Mouse (Mus musculus) MEL (cell line): ENCODE results near the gene Kif4. TPM values are rescaled to one million over a fixed set of nuclear protein-coding genes. Genes with fewer than 3 reads are reported as not detected.

Experiments used
- DNase-seq: peaks from one replicate; pipeline ENCODE4 v3.0.0; 2011; ENCODE audit warnings: low read depth, low spot score
- H3K27ac ChIP-seq: 2 replicates; pipeline ENCODE4 v1.5.1; 2012; ENCODE audit warnings: low read depth, mild to moderate bottlenecking, control low read depth, low read length, moderate library complexity; ENCODE audit not compliant: control insufficient read depth
- H3K27me3 ChIP-seq, 2 experiments: fragments of 150-350 bp in 1 of 2; sonication (generic) in 1 of 2; 2 replicates each; pipeline ENCODE4 v1.6.1; 2012; ENCODE audit warnings: low read length in 2 of 2, mild to moderate bottlenecking in 2 of 2, improper control_type of control experiment in 1 of 2, moderate library complexity in 1 of 2; ENCODE audit not compliant: insufficient read depth in 2 of 2, control insufficient read depth in 1 of 2
- H3K36me3 ChIP-seq, 2 experiments: 2 replicates each; pipeline ENCODE4 v1.6.1; 2012 to 2014; ENCODE audit warnings: low read length in 2 of 2, improper control_type of control experiment in 1 of 2, inconsistent platforms in 1 of 2, mild to moderate bottlenecking in 1 of 2; ENCODE audit not compliant: insufficient read depth in 2 of 2, control insufficient read depth in 1 of 2
- H3K4me1 ChIP-seq, 2 experiments: fragments of 150-350 bp in 1 of 2; sonication (generic) in 1 of 2; 2 replicates each; pipeline ENCODE4 v1.6.1; 2012; ENCODE audit warnings: low read length in 2 of 2, improper control_type of control experiment in 1 of 2, mild to moderate bottlenecking in 1 of 2; ENCODE audit not compliant: insufficient read depth in 2 of 2, control insufficient read depth in 1 of 2
- H3K4me3 ChIP-seq, 2 experiments: fragments of 150-350 bp in 1 of 2; sonication (generic) in 1 of 2; 2 replicates each; pipeline ENCODE4 v1.5.1; 2012; ENCODE audit warnings: low read depth in 2 of 2, low read length in 2 of 2, mild to moderate bottlenecking in 2 of 2, moderate library complexity in 2 of 2, control low read depth in 1 of 2, improper control_type of control experiment in 1 of 2; ENCODE audit not compliant: control insufficient read depth in 1 of 2, insufficient read depth in 1 of 2
- H3K79me2 ChIP-seq: 2 replicates; pipeline ENCODE4 v1.6.1; 2012; ENCODE audit warnings: mild to moderate bottlenecking, low read length, moderate library complexity; ENCODE audit not compliant: control insufficient read depth, poor library complexity, insufficient read depth
- H3K9ac ChIP-seq: 2 replicates; pipeline ENCODE4 v1.6.1; 2012; ENCODE audit warnings: low read depth, mild to moderate bottlenecking, control low read depth, low read length, moderate library complexity; ENCODE audit not compliant: control insufficient read depth, poor library complexity, severe bottlenecking
- H3K9me3 ChIP-seq: fragments of 150-350 bp; sonication (generic); replicated peaks from 2 replicates; pipeline ENCODE4 v1.6.1; 2012; ENCODE audit warnings: mild to moderate bottlenecking, low read length, improper control_type of control experiment, moderate library complexity; ENCODE audit not compliant: insufficient read depth
- BHLHE40 ChIP-seq: IDR thresholded peaks from 2 replicates; pipeline ENCODE4 v1.6.1; 2012; ENCODE audit warnings: low read depth, mild to moderate bottlenecking, inconsistent platforms, low read length, improper control_type of control experiment, borderline replicate concordance
- CHD1 ChIP-seq: IDR thresholded peaks from 2 replicates; pipeline ENCODE4 v1.6.1; 2012; ENCODE audit warnings: low read depth, mild to moderate bottlenecking, inconsistent platforms, low read length, improper control_type of control experiment
- CHD2 ChIP-seq: IDR thresholded peaks from 2 replicates; pipeline ENCODE4 v1.6.1; 2011; ENCODE audit warnings: low read length, improper control_type of control experiment
- E2F4 ChIP-seq: IDR thresholded peaks from 2 replicates; pipeline ENCODE4 v1.6.1; 2011; ENCODE audit warnings: low read depth, low read length, improper control_type of control experiment, borderline replicate concordance
- ELF1 ChIP-seq: IDR thresholded peaks from 2 replicates; pipeline ENCODE4 v1.6.1; 2014; ENCODE audit warnings: low read depth, mild to moderate bottlenecking, inconsistent platforms, low read length, improper control_type of control experiment, moderate library complexity
- EP300 ChIP-seq, 2 experiments: IDR thresholded peaks; 2 replicates each; pipeline ENCODE4 v1.6.1; 2011; ENCODE audit warnings: improper control_type of control experiment in 2 of 2, low read length in 2 of 2, low read depth in 1 of 2, mild to moderate bottlenecking in 1 of 2
- ETS1 ChIP-seq: IDR thresholded peaks from 2 replicates; pipeline ENCODE4 v1.6.1; 2012; ENCODE audit warnings: low read depth, mild to moderate bottlenecking, inconsistent platforms, low read length, improper control_type of control experiment, moderate library complexity
- GABPA ChIP-seq: IDR thresholded peaks from 2 replicates; pipeline ENCODE4 v1.6.1; 2012; ENCODE audit warnings: low read depth, mild to moderate bottlenecking, inconsistent platforms, low read length, improper control_type of control experiment, moderate library complexity
- GATA1 ChIP-seq: IDR thresholded peaks from 2 replicates; pipeline ENCODE4 v1.6.1; 2011; ENCODE audit warnings: low read depth, low read length, improper control_type of control experiment
- HCFC1 ChIP-seq: IDR thresholded peaks from 2 replicates; pipeline ENCODE4 v1.6.1; 2012; ENCODE audit warnings: low read depth, mild to moderate bottlenecking, inconsistent platforms, low read length, improper control_type of control experiment, moderate library complexity
- JUND ChIP-seq: IDR thresholded peaks from 2 replicates; pipeline ENCODE4 v1.6.1; 2011; ENCODE audit warnings: low read depth, mild to moderate bottlenecking, improper control_type of control experiment, low read length
- MAFK ChIP-seq: IDR thresholded peaks from 2 replicates; pipeline ENCODE4 v1.6.1; 2011; ENCODE audit warnings: low read depth, mild to moderate bottlenecking, low read length, improper control_type of control experiment, borderline replicate concordance
- MAX ChIP-seq: IDR thresholded peaks from 2 replicates; pipeline ENCODE4 v1.6.1; 2011; ENCODE audit warnings: low read length, improper control_type of control experiment
- MAZ ChIP-seq: IDR thresholded peaks from 2 replicates; pipeline ENCODE4 v1.6.1; 2012; ENCODE audit warnings: low read depth, mild to moderate bottlenecking, inconsistent platforms, low read length, improper control_type of control experiment
- MEF2A ChIP-seq: IDR thresholded peaks from 2 replicates; pipeline ENCODE4 v1.6.1; 2014; ENCODE audit warnings: low read depth, mild to moderate bottlenecking, inconsistent platforms, low read length, improper control_type of control experiment; ENCODE audit not compliant: poor library complexity, insufficient replicate concordance, severe bottlenecking; ENCODE audit errors: extremely low read depth
- MXI1 ChIP-seq: IDR thresholded peaks from 2 replicates; pipeline ENCODE4 v1.6.1; 2011; ENCODE audit warnings: mild to moderate bottlenecking, low read depth, low read length, improper control_type of control experiment
- MYC ChIP-seq: IDR thresholded peaks from 2 replicates; pipeline ENCODE4 v1.6.1; 2011; ENCODE audit warnings: low read depth, mild to moderate bottlenecking, low read length, improper control_type of control experiment, moderate library complexity
- NELFE ChIP-seq: IDR thresholded peaks from 2 replicates; pipeline ENCODE4 v1.6.1; 2011; ENCODE audit warnings: low read depth, low read length, improper control_type of control experiment
- NRF1 ChIP-seq: IDR thresholded peaks from 2 replicates; pipeline ENCODE4 v1.6.1; 2014; ENCODE audit warnings: low read depth, mild to moderate bottlenecking, inconsistent platforms, low read length, improper control_type of control experiment, moderate library complexity; ENCODE audit not compliant: poor library complexity, insufficient read depth, severe bottlenecking
- POLR2A ChIP-seq, 2 experiments: IDR thresholded peaks; 2 replicates each; pipeline ENCODE4 v1.6.1; 2011 to 2012; ENCODE audit warnings: low read length in 2 of 2, mild to moderate bottlenecking in 2 of 2, control low read depth in 1 of 2, improper control_type of control experiment in 1 of 2, low read depth in 1 of 2, moderate library complexity in 1 of 2; ENCODE audit not compliant: control insufficient read depth in 1 of 2, insufficient read depth in 1 of 2, poor library complexity in 1 of 2
- POLR2AphosphoS2 ChIP-seq: IDR thresholded peaks from 2 replicates; pipeline ENCODE4 v1.6.1; 2011; ENCODE audit warnings: low read length, improper control_type of control experiment
- RAD21 ChIP-seq: IDR thresholded peaks from 2 replicates; pipeline ENCODE4 v1.6.1; 2011; ENCODE audit warnings: mild to moderate bottlenecking, low read depth, low read length, improper control_type of control experiment
- RCOR1 ChIP-seq: IDR thresholded peaks from 2 replicates; pipeline ENCODE4 v1.6.1; 2012; ENCODE audit warnings: low read depth, mild to moderate bottlenecking, inconsistent platforms, low read length, improper control_type of control experiment
- SIN3A ChIP-seq: IDR thresholded peaks from 2 replicates; pipeline ENCODE4 v1.6.1; 2012; ENCODE audit warnings: low read length, improper control_type of control experiment, inconsistent platforms
- TAL1 ChIP-seq: IDR thresholded peaks from 2 replicates; pipeline ENCODE4 v1.6.1; 2012; ENCODE audit warnings: mild to moderate bottlenecking, inconsistent platforms, low read length, moderate library complexity, mixed read lengths
- TBP ChIP-seq: IDR thresholded peaks from 2 replicates; pipeline ENCODE4 v1.8.0; 2011; ENCODE audit warnings: low read depth, low read length, improper control_type of control experiment
- TCF12 ChIP-seq: IDR thresholded peaks from 2 replicates; pipeline ENCODE4 v1.6.1; 2014; ENCODE audit warnings: low read depth, mild to moderate bottlenecking, inconsistent platforms, low read length, improper control_type of control experiment, moderate library complexity
- UBTF ChIP-seq: IDR thresholded peaks from 2 replicates; pipeline ENCODE4 v1.6.1; 2012; ENCODE audit warnings: low read depth, mild to moderate bottlenecking, inconsistent platforms, low read length, improper control_type of control experiment, moderate library complexity, borderline replicate concordance; ENCODE audit not compliant: insufficient read depth
- USF1 ChIP-seq: IDR thresholded peaks from 2 replicates; pipeline ENCODE4 v1.6.1; 2014; ENCODE audit warnings: low read depth, mild to moderate bottlenecking, inconsistent platforms, low read length, improper control_type of control experiment, moderate library complexity
- USF2 ChIP-seq, 2 experiments: IDR thresholded peaks; 2 replicates each; pipeline ENCODE4 v1.6.1; 2011 to 2012; ENCODE audit warnings: improper control_type of control experiment in 2 of 2, low read length in 2 of 2, borderline replicate concordance in 1 of 2, inconsistent platforms in 1 of 2, low read depth in 1 of 2, mild to moderate bottlenecking in 1 of 2; ENCODE audit not compliant: insufficient read depth in 1 of 2
- ZC3H11A ChIP-seq: IDR thresholded peaks from 2 replicates; pipeline ENCODE4 v1.6.1; 2012; ENCODE audit warnings: low read depth, mild to moderate bottlenecking, inconsistent platforms, low read length, improper control_type of control experiment
- ZKSCAN1 ChIP-seq: IDR thresholded peaks from 2 replicates; pipeline ENCODE4 v1.6.1; 2012; ENCODE audit warnings: low read depth, mild to moderate bottlenecking, inconsistent platforms, low read length, improper control_type of control experiment, moderate library complexity
- ZMIZ1 ChIP-seq: IDR thresholded peaks from 2 replicates; pipeline ENCODE4 v1.6.1; 2012; ENCODE audit warnings: low read depth, mild to moderate bottlenecking, inconsistent platforms, low read length, improper control_type of control experiment, moderate library complexity
- ZNF384 ChIP-seq: IDR thresholded peaks from 2 replicates; pipeline ENCODE4 v1.6.1; 2012; ENCODE audit warnings: low read depth, mild to moderate bottlenecking, inconsistent platforms, low read length, improper control_type of control experiment
- polyA plus RNA-seq, 2 experiments: library from polyadenylated mRNA; stranded (reverse) in 1 of 2; unstranded in 1 of 2; fragments of >175 nt in 1 of 2; fragments of >200 nt in 1 of 2; gene quantifications; 2 replicates each; pipeline versions ENCODE4 v1.2.1 to v1.2.4; 2012; ENCODE audit warnings: low replicate concordance in 2 of 2, low read depth in 1 of 2; ENCODE audit not compliant: insufficient read length in 2 of 2, insufficient read depth in 1 of 2, missing spikeins in 1 of 2
- total RNA-seq: library from RNA; depleted of rRNA; stranded (reverse); fragments of 300-350 nt; gene quantifications from 2 replicates; pipeline ENCODE4 v1.2.3, GENCODE M21; 2012

Gene Kif4
- total and polyA plus RNA-seq, 3 experiments = 30.2 to 153 (median 35.2) TPM

DNA sequence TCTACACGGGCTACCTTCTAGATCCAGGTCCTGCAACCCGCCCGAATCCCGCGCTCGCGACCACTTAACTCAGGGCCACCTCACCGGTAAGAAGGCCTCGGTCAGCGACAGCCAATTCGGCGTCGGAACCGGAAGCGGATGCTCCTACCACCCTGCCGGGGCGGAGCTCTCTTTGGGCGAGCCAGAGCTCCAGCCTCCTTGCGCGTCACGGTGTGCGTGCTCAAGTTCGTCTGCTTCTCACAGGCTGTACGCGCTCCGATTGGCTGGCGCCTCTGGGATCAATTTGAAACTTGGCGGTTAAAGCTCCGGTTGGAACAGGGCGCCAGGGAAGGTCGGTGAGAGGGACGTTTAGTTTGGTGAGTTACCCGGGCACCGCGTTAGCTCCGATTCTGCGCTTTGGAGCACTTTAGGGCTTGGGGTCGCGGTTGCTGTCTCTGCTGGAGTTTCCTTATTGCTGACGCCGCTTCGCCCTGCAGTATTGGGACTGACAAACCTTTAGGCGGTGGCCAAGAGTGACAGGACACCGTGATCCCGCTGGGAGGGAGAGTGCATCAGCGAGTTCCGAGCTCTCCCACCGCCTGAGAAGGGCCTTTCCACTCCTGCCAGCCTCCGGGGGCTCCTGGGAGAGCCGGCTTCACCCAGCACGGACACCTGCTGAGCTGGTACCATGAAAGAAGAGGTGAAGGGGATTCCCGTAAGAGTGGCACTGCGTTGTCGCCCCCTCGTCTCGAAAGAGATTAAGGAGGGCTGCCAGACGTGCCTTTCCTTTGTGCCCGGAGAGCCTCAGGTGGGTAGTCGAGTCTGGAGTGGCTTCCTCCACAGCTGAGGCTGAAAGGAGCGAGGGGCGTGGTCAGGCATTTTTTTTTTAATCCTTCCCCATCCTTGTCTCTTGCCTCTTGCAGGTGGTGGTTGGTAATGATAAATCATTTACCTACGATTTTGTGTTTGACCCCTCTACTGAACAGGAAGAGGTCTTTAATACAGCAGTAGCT is 561 bp downstream of the Kif4 start, which contains the start of gene Pdzd11:
Gene Pdzd11 (minus strand): TSS at position 767 of the 992 bp plus-strand sequence.
- no peaks in the 10 kb centered on the region for H3K27me3 ChIP-seq
- H3K4me1 ChIP-seq = peaks cover 3 to 5% of the 10 kb centered on the region in 2 experiments
- no peaks in the 10 kb centered on the region for H3K9me3 ChIP-seq
- H3K36me3 ChIP-seq = peaks cover 0 to 13% of the 10 kb centered on the region in 2 experiments
- peak within 1 kb of the TSS; percentile 97 for H3K9ac ChIP-seq
- DNase-seq = peak; percentile 93
- H3K4me3 ChIP-seq = peak within 1 kb of the TSS; percentile 86 to 95
- peaks cover 34% of the 10 kb centered on the region for H3K79me2 ChIP-seq
- peak within 1 kb of the TSS; percentile 95 for H3K27ac ChIP-seq
- TF ChIP-seq ETS1 = no peak
- peak; percentile 70; the same call in 1 of the 2 replicates for TF ChIP-seq POLR2AphosphoS2
- peak; percentile 64; the same call in 1 of the 2 replicates for TF ChIP-seq TBP
- TF ChIP-seq TCF12 = no peak
- no peak for TF ChIP-seq MAFK
- no peak for TF ChIP-seq GABPA
- no peak for TF ChIP-seq GATA1
- peak; percentile 74 for TF ChIP-seq HCFC1
- peak; percentile 41; the same call in 1 of the 2 replicates for TF ChIP-seq SIN3A
- no peak for TF ChIP-seq ZC3H11A
- TF ChIP-seq TAL1 = no peak
- no peak for TF ChIP-seq MEF2A
- TF ChIP-seq UBTF = no peak
- TF ChIP-seq ZMIZ1 = no peak
- no peak for TF ChIP-seq CHD2
- TF ChIP-seq NRF1 = peak; percentile 41; the same call in 1 of the 2 replicates
- peak; percentile 49; the same call in 1 of the 2 replicates for TF ChIP-seq ELF1
- no peak for TF ChIP-seq E2F4
- peak; percentile 37; the same call in 1 of the 2 replicates for TF ChIP-seq MXI1
- TF ChIP-seq USF2 (IDR thresholded peaks at IDR 0.05; ENCODE audit: borderline replicate concordance in 1 of 2, insufficient read depth in 1 of 2, low read depth in 1 of 2, low read length in 2 of 2) = no peak
- no peak for TF ChIP-seq MYC
- no peak for TF ChIP-seq USF1
- TF ChIP-seq ZKSCAN1 = no peak
- peak; percentile 84 for TF ChIP-seq ZNF384
- TF ChIP-seq BHLHE40 = no peak
- no peak for TF ChIP-seq RCOR1
- no peak for TF ChIP-seq JUND
- TF ChIP-seq NELFE = peak; percentile 79
- TF ChIP-seq EP300 (IDR thresholded peaks at IDR 0.05; ENCODE audit: low read depth in 1 of 2, low read length in 2 of 2) = no peak
- peak; percentile 51 to 78; a peak in 3 of 4 replicates for TF ChIP-seq POLR2A (IDR thresholded peaks at IDR 0.05; ENCODE audit: control insufficient read depth in 1 of 2, insufficient read depth in 1 of 2, low read depth in 1 of 2, low read length in 2 of 2, poor library complexity in 1 of 2)
- TF ChIP-seq RAD21 = no peak
- no peak for TF ChIP-seq MAZ
- no peak for TF ChIP-seq CHD1
- TF ChIP-seq MAX = 0 out of 2 replicates have a peak, but pooled peaks have one; percentile 15
